Mouse (Mus musculus): ENCODE data around the gene Fgfr2. TPM values are rescaled to one million over a fixed set of nuclear protein-coding genes. Genes with fewer than 3 reads are reported as not detected.
"Not testable (repeated sequence)": the region's sequence is repeated elsewhere in the genome, so short reads cannot be mapped to it uniquely, and the experiment has no call there.

Gene Fgfr2
- polyA plus RNA-seq, 1 experiment = 1.7 TPM

DNA sequence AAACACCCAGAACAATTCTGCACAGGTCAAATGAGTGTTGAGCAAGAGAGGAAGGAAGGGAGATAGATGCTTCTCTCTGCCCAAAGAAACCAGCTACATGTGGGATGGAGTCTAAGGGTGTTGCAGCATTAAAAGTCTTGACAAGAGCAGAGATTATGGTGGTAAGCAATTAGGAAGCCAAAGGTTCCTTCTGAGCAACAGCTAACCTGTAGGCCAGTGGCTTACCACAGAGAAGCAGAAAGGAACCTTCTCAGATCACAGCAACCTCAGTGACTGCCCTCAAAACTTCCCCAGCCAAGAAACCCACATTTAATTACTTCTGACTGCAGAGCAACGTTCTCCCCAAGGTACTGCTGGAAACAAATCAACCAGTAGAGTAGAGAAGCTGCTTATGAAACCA, 2621.7 kb downstream of the Fgfr2 start:
- Histone ChIP-seq H3K79me2 (ENCODE audit: control insufficient read depth, insufficient read depth) (peaks cover 3% of the 10 kb centered on the region), H3K27me3 (ENCODE audit: control insufficient read depth, insufficient read depth, insufficient read length) (no peaks in the 10 kb centered on the region), H3ac (ENCODE audit: control insufficient read depth, insufficient read length, low read depth) (no peak overlapping the region), H3K4me3 (ENCODE audit: insufficient read depth, poor library complexity, severe bottlenecking) (no peak overlapping the region), H3K36me3 (ENCODE audit: control insufficient read depth, insufficient read depth) (peaks cover 37% of the 10 kb centered on the region), H3K79me3 (ENCODE audit: low read depth) (no peaks in the 10 kb centered on the region)
- TF ChIP-seq MYOD1 (IDR thresholded peaks at IDR 0.05; ENCODE audit: control insufficient read depth, insufficient read length, low read depth) (no peak), FOSL1 (IDR thresholded peaks at IDR 0.05; ENCODE audit: insufficient read depth, low read length, poor library complexity, severe bottlenecking) (no peak), MAX (IDR thresholded peaks at IDR 0.05) (no peak), CEBPB (IDR thresholded peaks at IDR 0.05; ENCODE audit: low read depth) (no peak), MYOG (IDR thresholded peaks at IDR 0.05; ENCODE audit: control insufficient read depth, extremely low read depth, insufficient read length) (no peak), USF1 (IDR thresholded peaks at IDR 0.05; ENCODE audit: low read depth) (no peak)

DNA sequence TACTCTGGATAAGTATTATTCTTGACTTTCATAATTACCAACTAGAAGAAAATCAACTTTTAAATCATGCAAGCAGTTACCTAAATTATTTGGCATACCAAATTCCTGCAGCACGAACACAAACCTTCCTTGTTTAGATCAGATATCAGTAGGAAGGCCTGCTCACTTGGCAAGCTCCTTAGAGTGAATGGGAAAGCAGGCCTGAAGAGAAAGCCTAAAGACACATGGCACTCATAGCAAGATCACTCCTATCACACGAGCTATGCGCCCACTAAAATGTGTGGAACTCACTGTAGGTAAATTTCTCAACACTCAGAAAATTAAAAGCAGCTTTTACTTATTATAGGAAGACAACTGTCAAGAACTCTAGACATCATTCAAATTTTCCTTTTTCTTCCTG, 2629.8 kb downstream of the Fgfr2 start:
- TF ChIP-seq MYOD1 (IDR thresholded peaks at IDR 0.05; ENCODE audit: control insufficient read depth, insufficient read length, low read depth) (no peak), MYOG (IDR thresholded peaks at IDR 0.05; ENCODE audit: control insufficient read depth, extremely low read depth, insufficient read length) (no peak), FOSL1 (IDR thresholded peaks at IDR 0.05; ENCODE audit: insufficient read depth, low read length, poor library complexity, severe bottlenecking) (no peak), USF1 (IDR thresholded peaks at IDR 0.05; ENCODE audit: low read depth) (no peak), CTCF (IDR thresholded peaks at IDR 0.05; ENCODE audit: control insufficient read depth, insufficient read depth, insufficient read length) (no peak), CEBPB (IDR thresholded peaks at IDR 0.05; ENCODE audit: low read depth) (no peak), MAX (IDR thresholded peaks at IDR 0.05) (no peak)
- H3K4me3 ChIP-seq (ENCODE audit: insufficient read depth, poor library complexity, severe bottlenecking) = no peak overlapping the region
- H3K79me3 ChIP-seq (ENCODE audit: low read depth) = no peaks in the 10 kb centered on the region
- H3K79me2 ChIP-seq (ENCODE audit: control insufficient read depth, insufficient read depth) = peaks cover 3% of the 10 kb centered on the region
- H3K36me3 ChIP-seq (ENCODE audit: control insufficient read depth, insufficient read depth) = peaks cover 18% of the 10 kb centered on the region
- H3K27me3 ChIP-seq (ENCODE audit: control insufficient read depth, insufficient read depth, insufficient read length) = no peaks in the 10 kb centered on the region
- H3ac ChIP-seq (ENCODE audit: control insufficient read depth, insufficient read length, low read depth) = no peak overlapping the region

DNA sequence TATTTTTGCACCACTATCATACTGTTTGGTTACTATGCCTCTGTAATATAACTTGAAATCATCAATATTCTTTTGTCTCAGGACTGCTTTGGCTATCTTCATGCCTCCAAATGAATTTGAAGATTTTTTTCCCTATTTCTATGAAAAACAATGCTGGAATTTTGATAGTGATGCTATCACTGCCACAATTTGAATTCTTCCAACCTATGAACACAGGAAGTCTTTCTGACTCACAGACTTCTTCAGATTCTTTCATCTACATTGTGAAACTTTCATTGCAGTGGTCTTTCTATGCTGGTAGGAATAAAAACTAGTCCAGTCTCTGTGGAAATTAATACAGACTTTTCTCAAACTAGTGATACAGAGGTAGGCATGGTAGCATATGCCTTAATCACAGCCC, 2631.1 kb downstream of the Fgfr2 start:
- no peak overlapping the region for H3K4me3 ChIP-seq (ENCODE audit: insufficient read depth, poor library complexity, severe bottlenecking)
- no peak for TF ChIP-seq CTCF (IDR thresholded peaks at IDR 0.05; ENCODE audit: control insufficient read depth, insufficient read depth, insufficient read length)
- TF ChIP-seq MAX (IDR thresholded peaks at IDR 0.05) = no peak
- no peak for TF ChIP-seq MYOG (IDR thresholded peaks at IDR 0.05; ENCODE audit: control insufficient read depth, extremely low read depth, insufficient read length)
- no peak for TF ChIP-seq MYOD1 (IDR thresholded peaks at IDR 0.05; ENCODE audit: control insufficient read depth, insufficient read length, low read depth)
- H3K36me3 ChIP-seq (ENCODE audit: control insufficient read depth, insufficient read depth) = peaks cover 18% of the 10 kb centered on the region
- H3K27me3 ChIP-seq (ENCODE audit: control insufficient read depth, insufficient read depth, insufficient read length) = no peaks in the 10 kb centered on the region
- H3K79me3 ChIP-seq (ENCODE audit: low read depth) = no peaks in the 10 kb centered on the region
- H3ac ChIP-seq (ENCODE audit: control insufficient read depth, insufficient read length, low read depth) = no peak overlapping the region
- peaks cover under 1% of the 10 kb centered on the region for H3K79me2 ChIP-seq (ENCODE audit: control insufficient read depth, insufficient read depth)

DNA sequence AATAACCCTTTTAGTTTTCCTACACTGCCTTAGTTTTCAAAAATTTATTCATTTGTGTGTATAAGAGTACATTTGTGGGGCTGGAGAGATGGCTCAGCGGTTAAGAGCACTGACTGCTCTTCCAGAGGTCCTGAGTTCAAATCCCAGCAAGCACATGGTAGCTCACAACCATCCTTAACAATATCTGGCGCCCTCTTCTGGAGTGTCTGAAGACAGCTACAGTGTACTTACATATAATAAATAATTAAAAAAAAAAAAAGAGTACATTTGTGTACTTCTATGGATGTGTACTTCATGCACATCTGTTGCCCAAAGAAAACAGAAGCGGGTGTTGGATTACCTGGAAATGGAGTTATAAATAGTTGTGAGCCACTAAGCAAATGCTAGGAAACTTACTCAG, 2644.1 kb downstream of the Fgfr2 start:
- not testable (repeated sequence) for H3K79me3 ChIP-seq (ENCODE audit: low read depth); H3ac ChIP-seq (ENCODE audit: control insufficient read depth, insufficient read length, low read depth); H3K79me2 ChIP-seq (ENCODE audit: control insufficient read depth, insufficient read depth); H3K4me3 ChIP-seq (ENCODE audit: insufficient read depth, poor library complexity, severe bottlenecking); H3K27me3 ChIP-seq (ENCODE audit: control insufficient read depth, insufficient read depth, insufficient read length)
- H3K36me3 ChIP-seq (ENCODE audit: control insufficient read depth, insufficient read depth) = peaks cover 26% of the 10 kb centered on the region

DNA sequence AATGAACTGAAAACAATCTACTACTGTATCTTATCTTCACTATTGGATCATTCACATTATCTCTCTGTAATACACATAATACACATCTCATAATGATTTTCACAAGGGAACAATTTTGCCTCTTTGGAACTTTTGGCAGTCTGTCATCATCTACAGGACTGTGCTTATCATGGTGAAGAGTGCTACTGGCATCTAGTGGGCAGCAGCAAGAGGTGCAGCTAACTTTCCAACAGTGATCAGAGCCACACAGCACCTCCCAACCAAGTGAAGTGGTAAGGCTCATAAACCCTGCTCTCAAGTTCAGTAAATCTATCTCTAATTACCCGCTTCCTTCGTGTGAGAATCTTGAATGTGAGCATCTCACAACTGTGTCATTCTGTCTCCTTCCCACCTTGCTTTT, 2647.2 kb downstream of the Fgfr2 start:
- Histone ChIP-seq H3K27me3 (ENCODE audit: control insufficient read depth, insufficient read depth, insufficient read length) (no peaks in the 10 kb centered on the region), H3K4me3 (ENCODE audit: insufficient read depth, poor library complexity, severe bottlenecking) (no peak overlapping the region), H3K36me3 (ENCODE audit: control insufficient read depth, insufficient read depth) (peaks cover 29% of the 10 kb centered on the region), H3K79me3 (ENCODE audit: low read depth) (no peaks in the 10 kb centered on the region), H3K79me2 (ENCODE audit: control insufficient read depth, insufficient read depth) (no peaks in the 10 kb centered on the region), H3ac (ENCODE audit: control insufficient read depth, insufficient read length, low read depth) (no peak overlapping the region)
- TF ChIP-seq USF1 (IDR thresholded peaks at IDR 0.05; ENCODE audit: low read depth) (no peak), CEBPB (IDR thresholded peaks at IDR 0.05; ENCODE audit: low read depth) (no peak), FOSL1 (IDR thresholded peaks at IDR 0.05; ENCODE audit: insufficient read depth, low read length, poor library complexity, severe bottlenecking) (no peak), MYOG (IDR thresholded peaks at IDR 0.05; ENCODE audit: control insufficient read depth, extremely low read depth, insufficient read length) (no peak), CTCF (IDR thresholded peaks at IDR 0.05; ENCODE audit: control insufficient read depth, insufficient read depth, insufficient read length) (peak; percentile 74), MYOD1 (IDR thresholded peaks at IDR 0.05; ENCODE audit: control insufficient read depth, insufficient read length, low read depth) (no peak)

DNA sequence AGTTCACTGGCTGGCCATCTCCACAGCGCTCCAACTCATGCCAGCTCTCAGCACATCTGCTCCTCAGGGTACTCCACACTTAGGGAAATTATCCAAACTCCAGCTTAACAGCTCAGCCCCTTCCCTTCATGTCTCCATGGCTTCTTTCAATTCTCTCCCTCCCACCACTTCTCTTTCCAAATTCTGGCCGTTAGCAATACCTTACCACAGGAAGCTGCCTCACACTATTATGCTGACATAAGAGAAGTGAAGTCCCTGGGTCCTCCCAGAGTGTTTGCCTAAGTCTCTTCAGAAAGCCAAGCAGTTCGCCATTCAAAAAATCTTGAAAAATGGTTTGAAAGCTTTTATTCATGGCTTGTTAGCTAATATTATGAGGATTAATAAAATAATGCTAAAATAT, 2649.3 kb downstream of the Fgfr2 start:
- no peaks in the 10 kb centered on the region for H3K27me3 ChIP-seq (ENCODE audit: control insufficient read depth, insufficient read depth, insufficient read length)
- H3K79me3 ChIP-seq (ENCODE audit: low read depth) = no peaks in the 10 kb centered on the region
- H3K4me3 ChIP-seq (ENCODE audit: insufficient read depth, poor library complexity, severe bottlenecking) = no peak overlapping the region
- H3K79me2 ChIP-seq (ENCODE audit: control insufficient read depth, insufficient read depth) = no peaks in the 10 kb centered on the region
- no peak for TF ChIP-seq CEBPB (IDR thresholded peaks at IDR 0.05; ENCODE audit: low read depth)
- no peak for TF ChIP-seq FOSL1 (IDR thresholded peaks at IDR 0.05; ENCODE audit: insufficient read depth, low read length, poor library complexity, severe bottlenecking)
- TF ChIP-seq USF1 (IDR thresholded peaks at IDR 0.05; ENCODE audit: low read depth) = no peak
- no peak for TF ChIP-seq CTCF (IDR thresholded peaks at IDR 0.05; ENCODE audit: control insufficient read depth, insufficient read depth, insufficient read length)
- TF ChIP-seq MYOG (IDR thresholded peaks at IDR 0.05; ENCODE audit: control insufficient read depth, extremely low read depth, insufficient read length) = no peak
- TF ChIP-seq MAX (IDR thresholded peaks at IDR 0.05) = no peak
- no peak for TF ChIP-seq MYOD1 (IDR thresholded peaks at IDR 0.05; ENCODE audit: control insufficient read depth, insufficient read length, low read depth)
- no peak overlapping the region for H3ac ChIP-seq (ENCODE audit: control insufficient read depth, insufficient read length, low read depth)
- H3K36me3 ChIP-seq (ENCODE audit: control insufficient read depth, insufficient read depth) = peaks cover 26% of the 10 kb centered on the region
